Mouse (Mus musculus) bone marrow, adult 2 months (tissue): ENCODE measurements around the gene Tmem239. TPM values are rescaled to one million over a fixed set of nuclear protein-coding genes. Genes with fewer than 3 reads are reported as not detected.
"Not testable (repeated sequence)": the region's sequence is repeated elsewhere in the genome, so short reads cannot be mapped to it uniquely, and the experiment has no call there.

Experiments used
- H3K27ac ChIP-seq: fragments of 200-500 bp; 2 replicates; pipeline ENCODE4 v1.5.1; 2012; ENCODE audit warnings: low read depth, mild to moderate bottlenecking, control low read depth, inconsistent platforms, low read length; ENCODE audit not compliant: control insufficient read depth, poor library complexity, insufficient read depth
- H3K4me1 ChIP-seq: fragments of 200-500 bp; 2 replicates; pipeline ENCODE4 v1.6.1; 2011; ENCODE audit warnings: low read length; ENCODE audit not compliant: control insufficient read depth, insufficient read depth
- H3K4me3 ChIP-seq: fragments of 200-500 bp; replicated peaks from 2 replicates; pipeline ENCODE3; 2011; ENCODE audit warnings: mild to moderate bottlenecking, low read depth, low read length, control low read depth; ENCODE audit not compliant: control insufficient read depth
- CTCF ChIP-seq: fragments of 200-500 bp; IDR thresholded peaks from 2 replicates; pipeline ENCODE4 v1.5.1; 2011; ENCODE audit warnings: low read length, control low read depth; ENCODE audit not compliant: control insufficient read depth, insufficient read depth
- POLR2A ChIP-seq: fragments of 200-500 bp; IDR thresholded peaks from 2 replicates; pipeline ENCODE4 v1.6.1; 2011; ENCODE audit warnings: low read depth, mild to moderate bottlenecking, control low read depth, low read length, borderline replicate concordance; ENCODE audit not compliant: control insufficient read depth
- WGBS: fragments of 180-500 bp; shearing (Covaris S2); methylation state at CpG from one replicate; pipeline ENCODE4 v1.1.7; 2018; 5-methylcytosine and 5-hydroxymethylcytosine counted together
- polyA plus RNA-seq: library from polyadenylated mRNA; stranded (reverse); fragments of >200 nt; gene quantifications from 2 replicates; pipeline ENCODE4 v1.2.4, GENCODE M21; 2011; ENCODE audit warnings: low replicate concordance; ENCODE audit not compliant: missing spikeins, insufficient read depth, insufficient read length

Gene Tmem239
- not detected in 2 replicates for polyA plus RNA-seq

DNA sequence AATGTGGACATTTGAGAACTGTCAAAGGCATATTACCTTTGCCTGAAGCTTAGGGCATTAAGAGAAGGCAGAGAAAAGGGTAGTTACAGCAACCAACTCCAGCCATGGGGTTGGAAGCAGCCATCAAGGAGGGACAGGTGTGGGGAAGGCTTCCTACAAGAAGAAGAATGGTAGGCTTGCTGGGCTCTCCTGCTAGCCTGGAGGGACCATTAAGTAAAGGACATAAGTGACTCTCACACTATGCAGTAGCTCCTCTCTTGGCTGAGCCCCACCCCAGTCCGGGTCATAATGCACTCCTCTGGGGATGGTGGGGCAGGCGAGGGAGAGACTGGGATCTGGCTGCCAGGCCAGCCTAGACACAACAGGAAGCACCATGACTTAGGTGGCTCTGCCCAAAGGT, at the start of gene Tmem239:
Gene Tmem239, plus strand, starts transcription at position 301 of the 400 bp plus-strand sequence.
- H3K4me3 ChIP-seq: no peak within 1 kb of the TSS
- H3K4me1 ChIP-seq: no peaks in the 10 kb centered on the region
- no peak for TF ChIP-seq CTCF
- no peak for TF ChIP-seq POLR2A
- 78% methylated on average over 2 of the region's 2 CpGs for WGBS
- no peak within 1 kb of the TSS for H3K27ac ChIP-seq

- TF ChIP-seq POLR2A (no peak), CTCF (no peak)
- Histone ChIP-seq H3K4me3 (no peak overlapping the region), H3K4me1 (no peaks in the 10 kb centered on the region), H3K27ac (no peak overlapping the region)
- WGBS: 67% methylated on average over 5 of the region's 5 CpGs
These were observed 48.7 kb upstream of the Tmem239 start for GRCm38 (mm10) chr2:130357551-130357950.

- TF ChIP-seq POLR2A: no peak
- TF ChIP-seq CTCF: no peak
- Histone ChIP-seq H3K4me3 (no peak overlapping the region), H3K27ac (no peak overlapping the region), H3K4me1 (no peaks in the 10 kb centered on the region)
- WGBS: 12% methylated on average over 5 of the region's 5 CpGs
These were observed 47.4 kb upstream of the Tmem239 start for GRCm38 (mm10) chr2:130358852-130359251.

GRCm38 (mm10) chr2:130362511-130363026, 43.7 kb upstream of the Tmem239 start:
- WGBS: 6% methylated on average over 14 of the region's 14 CpGs
- Histone ChIP-seq H3K4me3 (no peak overlapping the region), H3K4me1 (no peaks in the 10 kb centered on the region), H3K27ac (no peak overlapping the region)
- TF ChIP-seq CTCF (no peak), POLR2A (no peak)

DNA sequence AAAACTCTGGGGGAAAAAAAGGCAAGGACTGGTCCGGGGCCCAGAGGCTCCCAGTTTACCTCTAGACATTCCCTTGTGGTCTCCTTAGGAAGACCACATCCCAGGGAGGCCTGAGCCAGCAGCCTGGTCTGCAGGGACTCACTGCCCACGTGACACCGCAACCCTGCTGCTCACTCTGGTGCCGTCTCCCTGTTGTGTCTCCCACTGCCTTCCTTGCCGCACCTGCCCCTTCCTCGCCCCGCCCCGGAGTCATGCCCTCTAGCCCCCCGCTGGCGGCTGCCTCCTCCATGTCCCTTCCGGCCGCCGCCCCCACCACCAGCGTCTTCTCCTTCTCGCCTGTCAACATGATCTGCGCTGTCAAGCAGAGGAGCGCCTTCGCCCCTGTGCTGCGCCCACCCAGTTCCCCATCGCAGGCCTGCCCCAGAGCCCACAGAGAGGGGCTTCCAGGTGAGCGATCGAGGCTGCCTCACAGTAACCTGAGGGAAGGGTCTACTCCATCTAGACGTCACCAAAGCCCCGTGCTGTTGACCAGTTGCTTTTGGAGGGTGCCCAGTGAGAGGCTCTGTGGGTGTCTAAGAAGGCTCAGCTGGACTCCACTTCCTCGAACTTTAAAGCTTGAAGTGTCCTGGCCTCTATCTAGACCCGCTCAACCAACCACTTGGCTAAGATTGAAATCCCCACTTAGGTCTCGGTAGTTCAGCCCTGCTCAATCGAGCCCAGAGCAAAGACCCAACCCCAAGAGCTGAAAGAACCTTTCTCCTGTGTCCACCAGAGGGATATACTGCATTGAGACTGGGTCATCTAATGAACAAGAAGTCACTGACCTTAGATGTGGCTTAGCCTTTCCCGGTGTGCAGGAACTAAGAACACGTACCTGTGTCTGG, 40.8 kb upstream of the Tmem239 start:
- no peak for TF ChIP-seq POLR2A
- no peak for TF ChIP-seq CTCF
- Histone ChIP-seq H3K4me3 (no peak overlapping the region), H3K4me1 (no peaks in the 10 kb centered on the region), H3K27ac (no peak overlapping the region)
- 10% methylated on average over 30 of the region's 30 CpGs for WGBS

GRCm38 (mm10) chr2:130367386-130367785, 38.9 kb upstream of the Tmem239 start:
- Histone ChIP-seq H3K4me1 (no peaks in the 10 kb centered on the region), H3K27ac (no peak overlapping the region), H3K4me3 (no peak overlapping the region)
- no peak for TF ChIP-seq CTCF
- WGBS: 53% methylated on average over 4 of the region's 4 CpGs

- WGBS: 0% methylated on average over 1 of the region's 1 CpGs
- H3K4me1 ChIP-seq, H3K4me3 ChIP-seq, H3K27ac ChIP-seq: not testable (repeated sequence)
These were observed 33.3 kb upstream of the Tmem239 start for GRCm38 (mm10) chr2:130373026-130373425.

GRCm38 (mm10) chr2:130374951-130375350, 31.3 kb upstream of the Tmem239 start:
- no peak overlapping the region for H3K27ac ChIP-seq
- TF ChIP-seq CTCF (no peak), POLR2A (no peak)
- 64% methylated on average over 4 of the region's 4 CpGs for WGBS

More at GRCm38 (mm10) chr2:130374951-130375350, 31.3 kb upstream of the Tmem239 start:
- H3K4me3 ChIP-seq: no peak overlapping the region
- H3K4me1 ChIP-seq: no peaks in the 10 kb centered on the region
